Mouse (Mus musculus) lung, embryonic 15.5 days (tissue): ENCODE data around the gene Lrig2. TPM values are rescaled to one million over a fixed set of nuclear protein-coding genes. Genes with fewer than 3 reads are reported as not detected.

Source experiments
- ATAC-seq: fragments of 200-750 bp; cut with Nextera tagmentation; 2 replicates; pipeline ENCODE4 v1.8.0; 2017; ENCODE audit warnings: moderate number of reproducible peaks, borderline replicate concordance; ENCODE audit not compliant: low FRiP score, low TSS enrichment; ENCODE audit errors: extremely low read depth
- H3K27ac ChIP-seq: fragments of 300-500 bp; sonication (generic); 2 replicates; pipeline ENCODE4 v1.5.1; 2015; ENCODE audit warnings: moderate library complexity, mild to moderate bottlenecking, inconsistent platforms
- H3K27me3 ChIP-seq: fragments of 300-500 bp; sonication (generic); 2 replicates; pipeline ENCODE4 v1.6.1; 2015; ENCODE audit warnings: inconsistent platforms
- H3K36me3 ChIP-seq: fragments of 300-500 bp; sonication (generic); 2 replicates; pipeline ENCODE4 v1.6.1; 2015; ENCODE audit warnings: inconsistent platforms
- H3K4me1 ChIP-seq: fragments of 300-500 bp; sonication (generic); 2 replicates; pipeline ENCODE4 v1.6.1; 2015; ENCODE audit warnings: inconsistent platforms
- H3K4me2 ChIP-seq: fragments of 300-500 bp; sonication (generic); 2 replicates; pipeline ENCODE4 v1.6.1; 2015; ENCODE audit warnings: inconsistent platforms, mild to moderate bottlenecking, moderate library complexity
- H3K4me3 ChIP-seq: fragments of 300-500 bp; sonication (generic); 2 replicates; pipeline ENCODE4 v1.5.1; 2015; ENCODE audit warnings: mild to moderate bottlenecking, inconsistent platforms
- H3K9ac ChIP-seq: fragments of 300-500 bp; sonication (generic); 2 replicates; pipeline ENCODE4 v1.6.1; 2015; ENCODE audit warnings: inconsistent platforms
- H3K9me3 ChIP-seq: fragments of 300-500 bp; sonication (generic); 2 replicates; pipeline ENCODE4 v1.6.1; 2016; ENCODE audit warnings: inconsistent platforms
- WGBS: fragments of 180-500 bp; shearing (Covaris S2); methylation state at CpG from one replicate; pipeline ENCODE4 v1.1.7; 2015; 5-methylcytosine and 5-hydroxymethylcytosine counted together
- polyA plus RNA-seq: library from polyadenylated mRNA; unstranded; fragments of >200 nt; fragmentation: Nextera tagmentation; extraction: Ambion mirVana; gene quantifications from 2 replicates; pipeline ENCODE4 v1.2.1, GENCODE M21; 2015

The Lrig2 gene
- polyA plus RNA-seq, 1 experiment from 2014 or later: 15.4 TPM

GRCm38 (mm10) chr3:104396067-104396735 is 115.5 kb downstream of the Lrig2 start:
- Histone ChIP-seq H3K27ac (no peak overlapping the region), H3K9me3 (no peaks in the 10 kb centered on the region), H3K27me3 (no peaks in the 10 kb centered on the region), H3K4me2 (no peak overlapping the region), H3K9ac (no peak overlapping the region), H3K4me3 (no peak overlapping the region), H3K4me1 (no peaks in the 10 kb centered on the region), H3K36me3 (no peaks in the 10 kb centered on the region)
- ATAC-seq: no peak
- WGBS: 67% methylated on average over 11 of the region's 11 CpGs

- 47% methylated on average over 10 of the region's 10 CpGs for WGBS
- Histone ChIP-seq H3K9ac (no peak overlapping the region), H3K4me2 (no peak overlapping the region), H3K36me3 (no peaks in the 10 kb centered on the region), H3K27ac (no peak overlapping the region), H3K9me3 (no peaks in the 10 kb centered on the region), H3K4me1 (peaks cover 13% of the 10 kb centered on the region), H3K4me3 (no peak overlapping the region), H3K27me3 (no peaks in the 10 kb centered on the region)
- ATAC-seq: no peak
These were observed 121.6 kb downstream of the Lrig2 start for GRCm38 (mm10) chr3:104390072-104390471.

- no peak for ATAC-seq
- no peaks in the 10 kb centered on the region for H3K27me3 ChIP-seq
- H3K9me3 ChIP-seq: no peaks in the 10 kb centered on the region
- no peak overlapping the region for H3K4me2 ChIP-seq
- WGBS: 82% methylated on average over 2 of the region's 2 CpGs
- H3K27ac ChIP-seq: no peak overlapping the region
- H3K4me3 ChIP-seq: no peak overlapping the region
- H3K36me3 ChIP-seq: no peaks in the 10 kb centered on the region
- H3K9ac ChIP-seq: no peak overlapping the region
- peaks cover 14% of the 10 kb centered on the region for H3K4me1 ChIP-seq
These were observed 122.3 kb downstream of the Lrig2 start for GRCm38 (mm10) chr3:104389449-104389848.

- Histone ChIP-seq H3K4me2 (no peak overlapping the region), H3K4me3 (no peak overlapping the region), H3K27ac (peak overlapping the region; percentile 42), H3K9me3 (no peaks in the 10 kb centered on the region), H3K27me3 (no peaks in the 10 kb centered on the region), H3K4me1 (peaks cover 24% of the 10 kb centered on the region), H3K36me3 (no peaks in the 10 kb centered on the region), H3K9ac (no peak overlapping the region)
- WGBS: 37% methylated on average over 8 of the region's 8 CpGs
- peak; percentile 90 for ATAC-seq
These were observed 126.1 kb downstream of the Lrig2 start for GRCm38 (mm10) chr3:104385587-104385986.

- ATAC-seq: no peak
- Histone ChIP-seq H3K4me3 (no peak overlapping the region), H3K9me3 (no peaks in the 10 kb centered on the region), H3K27me3 (no peaks in the 10 kb centered on the region), H3K27ac (peak overlapping the region; percentile 45), H3K4me2 (no peak overlapping the region), H3K36me3 (no peaks in the 10 kb centered on the region), H3K9ac (no peak overlapping the region), H3K4me1 (peaks cover 24% of the 10 kb centered on the region)
- WGBS: 45% methylated on average over 9 of the region's 9 CpGs
These were observed 127.9 kb downstream of the Lrig2 start for GRCm38 (mm10) chr3:104383681-104384341.

GRCm38 (mm10) chr3:104378228-104378627 is 133.5 kb downstream of the Lrig2 start:
- Histone ChIP-seq H3K9ac (no peak overlapping the region), H3K4me1 (0 out of 2 replicates have a peak, but pooled peaks cover 1% of the 10 kb centered on the region), H3K4me3 (no peak overlapping the region), H3K27me3 (no peaks in the 10 kb centered on the region), H3K27ac (no peak overlapping the region), H3K4me2 (no peak overlapping the region), H3K9me3 (no peaks in the 10 kb centered on the region), H3K36me3 (no peaks in the 10 kb centered on the region)
- no peak for ATAC-seq
- WGBS: 83% methylated on average over 3 of the region's 3 CpGs

- no peak for ATAC-seq
These were observed 137.8 kb downstream of the Lrig2 start for GRCm38 (mm10) chr3:104373907-104374306.

GRCm38 (mm10) chr3:104372374-104372773 is 139.3 kb downstream of the Lrig2 start:
- Histone ChIP-seq H3K27me3 (no peaks in the 10 kb centered on the region), H3K27ac (peak overlapping the region; percentile 72), H3K4me3 (no peak overlapping the region), H3K9me3 (no peaks in the 10 kb centered on the region), H3K9ac (no peak overlapping the region), H3K36me3 (no peaks in the 10 kb centered on the region), H3K4me1 (peaks cover 11% of the 10 kb centered on the region), H3K4me2 (no peak overlapping the region)
- WGBS: 41% methylated on average over 2 of the region's 2 CpGs
- peak; percentile 79 for ATAC-seq

More at GRCm38 (mm10) chr3:104373907-104374306, 137.8 kb downstream of the Lrig2 start:
- Histone ChIP-seq H3K36me3 (no peaks in the 10 kb centered on the region), H3K9me3 (no peaks in the 10 kb centered on the region), H3K9ac (no peak overlapping the region), H3K4me2 (no peak overlapping the region), H3K27ac (no peak overlapping the region), H3K4me3 (no peak overlapping the region), H3K4me1 (peaks cover 11% of the 10 kb centered on the region), H3K27me3 (no peaks in the 10 kb centered on the region)
- WGBS: 53% methylated on average over 8 of the region's 8 CpGs

- H3K9me3 ChIP-seq: no peaks in the 10 kb centered on the region
- H3K36me3 ChIP-seq: no peaks in the 10 kb centered on the region
- 62% methylated on average over 2 of the region's 2 CpGs for WGBS
- no peak overlapping the region for H3K9ac ChIP-seq
- H3K27ac ChIP-seq: no peak overlapping the region
- no peak overlapping the region for H3K4me2 ChIP-seq
- no peak for ATAC-seq
- peaks cover 7% of the 10 kb centered on the region for H3K4me1 ChIP-seq
- no peaks in the 10 kb centered on the region for H3K27me3 ChIP-seq
- H3K4me3 ChIP-seq: no peak overlapping the region
These were observed 143.8 kb downstream of the Lrig2 start for GRCm38 (mm10) chr3:104367912-104368311.

GRCm38 (mm10) chr3:104361814-104362213 is 149.9 kb downstream of the Lrig2 start:
- H3K4me3 ChIP-seq: no peak overlapping the region
- no peaks in the 10 kb centered on the region for H3K9me3 ChIP-seq
- H3K9ac ChIP-seq: no peak overlapping the region
- no peak overlapping the region for H3K27ac ChIP-seq
- no peaks in the 10 kb centered on the region for H3K36me3 ChIP-seq
- no peak for ATAC-seq
- no peaks in the 10 kb centered on the region for H3K27me3 ChIP-seq
- no peak overlapping the region for H3K4me2 ChIP-seq
- H3K4me1 ChIP-seq: peaks cover 28% of the 10 kb centered on the region
- 54% methylated on average over 8 of the region's 8 CpGs for WGBS

- no peaks in the 10 kb centered on the region for H3K36me3 ChIP-seq
- H3K4me2 ChIP-seq: no peak overlapping the region
- peak overlapping the region; percentile 70 for H3K27ac ChIP-seq
- H3K27me3 ChIP-seq: no peaks in the 10 kb centered on the region
- H3K9ac ChIP-seq: no peak overlapping the region
- no peak; the same call in 1 of the 2 replicates for ATAC-seq
- H3K4me1 ChIP-seq: peaks cover 28% of the 10 kb centered on the region
- WGBS: 16% methylated on average over 5 of the region's 5 CpGs
- no peaks in the 10 kb centered on the region for H3K9me3 ChIP-seq
- H3K4me3 ChIP-seq: no peak overlapping the region
These were observed 151.4 kb downstream of the Lrig2 start for GRCm38 (mm10) chr3:104360325-104360724.
